Mouse (Mus musculus) ES-Bruce4 (cell line): ENCODE measurements around the gene Vcl. TPM values are rescaled to one million over a fixed set of nuclear protein-coding genes. Genes with fewer than 3 reads are reported as not detected.

ENCODE experiments used
- H3K27ac ChIP-seq: 2 replicates; pipeline ENCODE4 v1.5.1; 2012; ENCODE audit warnings: low read length, inconsistent platforms; ENCODE audit not compliant: insufficient read depth
- H3K27me3 ChIP-seq: 2 replicates; pipeline ENCODE4 v1.6.1; 2012; ENCODE audit warnings: mild to moderate bottlenecking, low read length, inconsistent platforms; ENCODE audit not compliant: control insufficient read depth, poor library complexity, insufficient read depth, severe bottlenecking
- H3K36me3 ChIP-seq: 2 replicates; pipeline ENCODE4 v1.6.1; 2012; ENCODE audit warnings: inconsistent platforms, mild to moderate bottlenecking, low read length, moderate library complexity; ENCODE audit not compliant: control insufficient read depth, poor library complexity, insufficient read depth, severe bottlenecking
- H3K4me1 ChIP-seq: one replicate; pipeline ENCODE4 v1.8.1; 2011; ENCODE audit warnings: low read length; ENCODE audit not compliant: control insufficient read depth, insufficient read depth
- H3K4me3 ChIP-seq: 2 replicates; pipeline ENCODE4 v1.5.1; 2011; ENCODE audit warnings: low read depth, mild to moderate bottlenecking, low read length
- H3K9ac ChIP-seq: 2 replicates; pipeline ENCODE4 v1.6.1; 2012; ENCODE audit warnings: low read depth, mild to moderate bottlenecking, inconsistent platforms; ENCODE audit not compliant: poor library complexity, severe bottlenecking
- H3K9me3 ChIP-seq: replicated peaks from 2 replicates; pipeline ENCODE4 v1.6.1; 2012; ENCODE audit warnings: mild to moderate bottlenecking, low read length, inconsistent platforms; ENCODE audit not compliant: control insufficient read depth, poor library complexity, insufficient read depth, severe bottlenecking
- CTCF ChIP-seq: IDR thresholded peaks from one replicate; pipeline ENCODE4 v1.8.1; 2011; ENCODE audit warnings: low read depth, low read length
- EP300 ChIP-seq: IDR thresholded peaks from 2 replicates; pipeline ENCODE4 v1.6.1; 2011; ENCODE audit warnings: low read depth, low read length; ENCODE audit not compliant: insufficient read depth
- POLR2A ChIP-seq: IDR thresholded peaks from one replicate; pipeline ENCODE4 v1.8.1; 2011; ENCODE audit warnings: low read length; ENCODE audit not compliant: insufficient read depth
- polyA plus RNA-seq: library from polyadenylated mRNA; stranded (reverse); fragments of >200 nt; gene quantifications from 2 replicates; pipeline ENCODE4 v1.2.4, GENCODE M21; 2011; ENCODE audit warnings: low read depth; ENCODE audit not compliant: missing spikeins, insufficient read depth, insufficient read length

Gene Vcl
- polyA plus RNA-seq, 1 experiment = 123 TPM

DNA sequence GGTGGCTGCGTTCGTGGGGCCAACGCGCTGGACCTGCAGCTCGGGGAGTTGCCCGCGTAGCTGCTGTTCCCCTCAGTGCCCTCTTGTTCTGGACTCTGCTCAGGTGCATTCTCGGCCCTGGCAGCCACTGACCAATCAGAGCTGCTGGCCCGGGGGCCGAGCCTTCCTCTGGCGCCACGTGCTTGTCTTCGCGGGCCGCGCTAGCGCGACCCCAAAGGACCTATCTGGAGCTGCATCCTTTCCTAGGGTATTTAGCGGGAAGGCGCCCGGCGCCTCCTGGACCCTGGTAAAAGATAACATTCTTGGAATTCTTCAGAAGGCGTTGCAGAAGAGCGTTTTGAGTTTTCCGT is 123.6 kb downstream of the Vcl start:
- Histone ChIP-seq H3K9ac (peak overlapping the region; percentile 60), H3K27ac (peak overlapping the region; percentile 62), H3K36me3 (peaks cover 2% of the 10 kb centered on the region; the same call in 1 of the 2 replicates), H3K4me3 (peak overlapping the region; percentile 91), H3K27me3 (no peaks in the 10 kb centered on the region), H3K9me3 (no peaks in the 10 kb centered on the region), H3K4me1 (no peaks in the 10 kb centered on the region)
- peak; percentile 1 for TF ChIP-seq CTCF
- TF ChIP-seq EP300 = no peak

DNA sequence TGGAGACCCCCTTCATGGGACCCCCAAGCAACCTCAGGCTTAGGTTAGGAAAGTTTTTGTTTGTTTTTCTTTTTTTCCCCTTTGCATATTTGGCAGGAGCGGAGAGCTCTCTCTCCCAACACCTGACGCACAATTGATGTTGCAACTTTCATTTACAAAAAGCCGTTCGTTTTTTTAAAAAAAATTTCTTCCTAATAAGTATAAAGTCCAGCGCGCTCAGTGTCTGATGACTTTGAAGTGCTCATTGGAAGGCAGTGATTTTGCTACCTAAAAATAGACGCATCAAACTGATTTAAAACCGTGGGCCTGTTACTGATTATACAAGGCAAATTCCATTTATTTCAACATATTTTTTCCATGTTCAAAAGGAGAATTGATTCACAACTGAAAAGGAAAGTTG is 124.0 kb downstream of the Vcl start:
- peak overlapping the region; percentile 91 for H3K4me3 ChIP-seq
- H3K36me3 ChIP-seq = peaks cover 2% of the 10 kb centered on the region; the same call in 1 of the 2 replicates
- H3K9ac ChIP-seq = peak overlapping the region; percentile 60
- H3K27me3 ChIP-seq = no peaks in the 10 kb centered on the region
- H3K27ac ChIP-seq = no peak overlapping the region
- H3K9me3 ChIP-seq = no peaks in the 10 kb centered on the region
- H3K4me1 ChIP-seq = no peaks in the 10 kb centered on the region
- TF ChIP-seq EP300 (no peak), POLR2A (no peak), CTCF (no peak)

DNA sequence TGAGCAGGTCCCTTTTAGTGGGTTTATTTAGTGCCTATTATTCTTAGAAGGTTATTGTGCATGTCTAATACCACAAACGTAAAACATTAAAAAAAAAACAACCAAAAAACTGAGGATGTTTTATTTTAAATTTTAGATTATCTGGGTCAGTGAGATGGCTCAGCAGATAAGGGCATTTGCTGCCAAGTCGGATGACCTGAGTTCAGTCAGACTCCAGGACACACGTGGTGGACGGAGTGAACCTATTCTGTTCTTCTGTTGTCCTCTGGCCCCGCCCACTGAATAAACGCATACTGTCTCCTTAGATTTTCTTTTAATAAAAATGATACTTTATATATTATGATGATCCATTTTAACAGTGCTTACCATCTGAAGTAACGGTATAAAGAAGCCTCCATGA is 124.4 kb downstream of the Vcl start:
- H3K9ac ChIP-seq = peak overlapping the region; percentile 60
- 0 out of 2 replicates have a peak overlapping the region, but pooled peaks have one; percentile 28 for H3K4me3 ChIP-seq
- TF ChIP-seq EP300 (no peak), CTCF (no peak), POLR2A (no peak)

DNA sequence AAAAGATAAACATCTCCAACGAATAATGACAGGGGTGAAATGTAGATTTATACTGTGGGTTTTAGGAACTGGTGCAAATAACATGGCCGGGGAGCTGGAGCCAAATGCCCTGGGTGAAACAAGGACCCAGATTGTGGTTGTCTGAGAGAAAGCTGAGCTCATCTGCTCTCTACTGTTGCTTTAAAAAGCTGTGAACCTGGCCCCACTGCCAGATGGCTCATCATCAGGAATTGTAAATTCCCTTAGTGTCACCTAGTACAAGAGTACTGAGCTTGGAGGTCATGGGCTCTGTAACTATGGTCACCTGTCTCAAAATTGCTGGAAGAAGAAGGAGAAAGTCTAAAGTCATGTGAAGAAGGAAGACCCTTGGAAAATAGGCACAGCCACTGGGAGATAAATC is 129.8 kb downstream of the Vcl start:
- H3K4me3 ChIP-seq = no peak overlapping the region
- H3K36me3 ChIP-seq = peaks cover 2% of the 10 kb centered on the region; the same call in 1 of the 2 replicates

More for the DNA sequence above, 124.4 kb downstream of the Vcl start:
- Histone ChIP-seq H3K27me3 (no peaks in the 10 kb centered on the region), H3K4me1 (no peaks in the 10 kb centered on the region), H3K9me3 (no peaks in the 10 kb centered on the region), H3K36me3 (peaks cover 2% of the 10 kb centered on the region; the same call in 1 of the 2 replicates), H3K27ac (no peak overlapping the region)

DNA sequence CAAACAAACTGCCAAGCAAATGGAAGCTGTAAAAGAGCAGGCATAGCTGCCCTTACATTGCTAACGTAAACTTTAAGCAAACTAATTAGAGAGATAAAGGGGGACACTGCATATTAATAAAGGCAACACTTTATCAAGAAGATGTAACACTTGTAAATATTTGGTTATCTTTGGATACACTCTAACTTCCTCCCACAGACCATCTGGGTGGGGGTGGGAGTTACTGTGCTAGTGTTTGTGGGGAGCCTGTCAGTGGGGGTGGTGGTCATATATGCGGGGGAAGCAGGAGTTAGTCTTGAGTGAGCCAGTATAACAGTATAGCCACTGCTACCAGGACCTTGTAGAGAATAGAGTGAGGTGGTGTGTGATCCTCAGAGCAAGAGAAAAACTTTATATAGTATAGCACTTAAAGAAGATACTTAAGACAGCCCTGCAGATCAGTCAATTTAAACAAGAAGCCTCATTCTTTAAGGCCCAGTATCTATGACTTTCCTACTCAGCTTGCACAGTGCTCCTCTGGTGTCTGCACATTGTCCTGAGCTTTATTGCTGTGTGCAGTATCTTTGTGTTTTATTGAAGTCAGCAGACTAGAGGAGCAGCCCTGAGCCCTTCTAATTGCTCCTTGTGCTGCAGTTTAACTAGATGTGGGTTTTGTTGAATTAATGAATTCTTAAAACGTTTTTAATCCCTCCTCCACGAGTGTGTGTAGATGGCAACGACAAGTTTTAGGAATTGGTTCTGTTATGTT is 133.7 kb downstream of the Vcl start:
- no peak overlapping the region for H3K27ac ChIP-seq
- H3K4me1 ChIP-seq = peaks cover 3% of the 10 kb centered on the region
- H3K9me3 ChIP-seq = no peaks in the 10 kb centered on the region
- H3K36me3 ChIP-seq = no peaks in the 10 kb centered on the region; the same call in 1 of the 2 replicates
- H3K27me3 ChIP-seq = no peaks in the 10 kb centered on the region
- TF ChIP-seq CTCF (no peak), POLR2A (no peak), EP300 (no peak)
- no peak overlapping the region for H3K4me3 ChIP-seq
- no peak overlapping the region for H3K9ac ChIP-seq

More for the DNA sequence above, 129.8 kb downstream of the Vcl start:
- H3K9ac ChIP-seq = no peak overlapping the region
- no peaks in the 10 kb centered on the region for H3K9me3 ChIP-seq
- H3K4me1 ChIP-seq = no peaks in the 10 kb centered on the region
- H3K27ac ChIP-seq = no peak overlapping the region
- H3K27me3 ChIP-seq = no peaks in the 10 kb centered on the region
- TF ChIP-seq EP300 = no peak
- no peak for TF ChIP-seq POLR2A
- no peak for TF ChIP-seq CTCF

DNA sequence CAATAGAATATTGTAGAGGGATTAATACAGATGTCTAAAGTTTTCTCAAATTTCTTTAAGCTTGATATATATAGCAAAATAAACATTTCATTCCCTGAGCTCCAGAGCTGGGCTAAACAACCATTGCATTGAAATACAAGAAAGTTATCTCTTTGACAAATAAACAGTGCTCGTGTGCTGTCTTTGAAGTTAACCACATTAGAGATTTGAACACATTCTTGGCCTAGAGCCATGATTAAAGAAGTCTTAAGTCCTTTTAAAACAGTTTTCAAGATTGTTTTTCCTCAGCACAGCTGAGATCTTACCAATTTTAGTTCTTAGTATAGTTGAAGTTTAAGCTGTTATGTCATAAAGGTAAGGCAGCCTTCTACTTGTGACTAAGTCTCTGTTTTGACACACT is 135.1 kb downstream of the Vcl start:
- peaks cover 3% of the 10 kb centered on the region for H3K4me1 ChIP-seq
- no peaks in the 10 kb centered on the region for H3K27me3 ChIP-seq
- no peak overlapping the region for H3K4me3 ChIP-seq
- no peaks in the 10 kb centered on the region for H3K9me3 ChIP-seq
- H3K36me3 ChIP-seq = no peaks in the 10 kb centered on the region; the same call in 1 of the 2 replicates
- H3K27ac ChIP-seq = no peak overlapping the region
- no peak overlapping the region for H3K9ac ChIP-seq
- TF ChIP-seq CTCF (no peak), EP300 (no peak), POLR2A (no peak)
